Mouse (Mus musculus) adrenal gland, adult 18-20 months (tissue): ENCODE results near the gene Leng1. TPM values are rescaled to one million over a fixed set of nuclear protein-coding genes. Genes with fewer than 3 reads are reported as not detected.

Source experiments
- DNase-seq, 2 experiments: peaks; one replicate each; pipeline ENCODE4 v3.0.0; 2021 to 2022; ENCODE audit warnings: low spot score in 2 of 2
- microRNA-seq, 2 experiments: library from miRNA; unstranded; fragments of <30 nt; microRNA quantifications; one replicate each; pipeline ENCODE4 v1.2.0; 2021; ENCODE audit warnings: borderline number of aligned reads in 2 of 2
- total RNA-seq, 2 experiments: library from RNA; stranded (reverse); gene quantifications; 1 replicate in 1 of 2; 2 replicates in 1 of 2; pipeline ENCODE4 v1.2.3; 2021

The Leng1 gene
- total RNA-seq, 2 experiments from 2014 or later: 14.0 to 14.2 TPM

DNA sequence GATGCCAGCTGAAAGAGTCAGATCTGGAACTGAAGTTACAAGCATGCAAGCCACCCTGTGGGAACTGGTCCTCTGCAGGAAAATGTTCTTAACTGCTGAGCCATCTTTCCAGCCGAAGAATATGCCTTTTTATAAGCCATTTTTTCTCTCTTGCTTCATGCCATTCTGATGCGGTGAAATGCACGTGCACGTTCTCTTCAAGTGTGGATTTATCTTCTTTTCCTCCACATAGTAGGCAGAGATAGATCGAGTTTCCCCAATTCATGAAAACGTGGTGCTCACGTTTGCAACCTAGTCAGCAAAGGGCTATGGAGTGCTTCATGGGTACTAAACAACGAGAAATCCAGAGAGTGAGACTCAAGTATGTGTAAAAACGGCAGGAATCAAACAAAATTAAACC lies 21.8 kb downstream of the Leng1 start:
- DNase-seq: no peak

DNA sequence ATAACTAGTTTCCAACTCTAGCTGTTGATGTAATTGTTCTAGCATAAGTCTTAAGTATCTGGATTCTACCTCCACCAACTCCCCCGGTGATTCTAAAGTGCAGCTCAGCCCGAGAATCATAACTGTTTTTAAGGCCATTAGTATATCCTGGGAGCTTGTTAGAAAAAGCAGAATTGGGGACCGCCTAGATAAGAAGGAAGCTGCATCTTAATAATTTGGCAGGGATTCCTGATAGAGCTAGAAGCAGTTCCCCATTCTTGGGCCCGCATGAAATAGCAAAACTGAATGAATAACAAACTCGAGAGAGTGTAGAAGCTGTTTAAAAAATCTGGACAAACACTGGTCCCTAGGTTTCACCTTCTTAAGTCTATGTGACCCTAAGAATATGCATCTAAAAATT lies 22.2 kb downstream of the Leng1 start:
- no peak for DNase-seq

DNA sequence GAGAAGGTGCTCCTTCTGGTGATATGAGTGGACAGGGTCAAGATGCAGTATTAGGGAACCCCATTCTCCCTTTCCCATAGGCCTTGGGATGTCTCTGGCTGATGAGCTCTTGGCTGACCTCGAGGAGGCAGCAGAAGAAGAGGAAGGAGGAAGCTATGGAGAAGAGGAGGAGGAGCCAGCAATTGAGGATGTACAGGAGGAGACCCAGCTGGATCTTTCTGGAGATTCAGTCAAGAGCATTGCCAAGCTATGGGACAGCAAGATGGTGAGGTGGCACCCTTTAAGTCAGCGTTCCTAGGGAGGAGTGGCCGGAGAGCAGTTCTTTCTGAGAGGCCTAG lies 35.2 kb downstream of the Leng1 start:
- no peak for DNase-seq

DNA sequence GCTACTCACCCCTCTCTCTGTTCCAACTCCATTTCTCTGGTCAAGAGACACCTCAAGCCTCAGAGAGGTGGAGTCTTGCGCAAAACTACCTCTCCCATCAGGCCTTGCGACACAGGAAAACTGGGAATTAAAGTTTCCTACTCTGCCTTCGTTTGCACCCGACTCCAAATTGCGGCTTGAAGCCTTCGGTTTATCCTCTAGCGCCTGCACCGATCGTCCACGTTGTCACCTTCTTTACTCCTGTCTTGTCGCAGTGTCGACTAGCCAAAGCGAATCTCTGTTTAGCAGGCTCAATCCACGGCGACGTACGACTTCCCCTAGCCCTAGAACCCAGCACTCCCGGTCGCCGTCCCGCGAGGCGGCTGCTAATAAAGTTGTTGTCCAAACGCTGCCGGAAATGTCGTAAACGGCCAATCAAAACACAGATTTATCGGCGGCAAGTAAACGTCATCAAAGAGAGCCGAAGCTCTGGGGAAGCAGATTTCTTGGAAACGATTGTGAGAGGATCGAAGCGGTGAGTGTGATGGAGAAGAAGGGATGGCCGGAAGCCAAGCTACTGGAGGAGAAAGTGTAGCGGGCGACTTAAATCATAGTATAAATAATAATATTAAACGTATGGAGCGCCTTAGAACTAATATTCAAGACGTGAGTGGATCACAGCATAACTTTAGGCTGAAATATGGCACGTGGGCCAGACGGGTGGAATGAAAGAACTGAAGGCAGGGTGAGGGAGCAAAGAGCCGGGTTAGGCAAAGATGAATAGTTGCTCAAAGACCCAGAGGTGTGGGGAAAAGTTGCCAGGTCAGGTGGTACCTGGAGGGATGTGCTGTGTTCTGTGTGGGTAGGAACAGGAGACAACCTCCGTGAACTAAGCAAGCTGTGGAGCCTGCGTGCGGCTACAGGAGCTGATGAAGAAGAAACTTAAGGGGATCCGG lies 35.8 kb downstream of the Leng1 start, which contains the start of the genes Tfpt and Prpf31:
Tfpt (minus strand) TSS at position 387 of the 935 bp plus-strand sequence.
Prpf31 (plus strand) TSS at position 443 of the 935 bp plus-strand sequence.
- peak; percentile 84 to 91 for DNase-seq

DNA sequence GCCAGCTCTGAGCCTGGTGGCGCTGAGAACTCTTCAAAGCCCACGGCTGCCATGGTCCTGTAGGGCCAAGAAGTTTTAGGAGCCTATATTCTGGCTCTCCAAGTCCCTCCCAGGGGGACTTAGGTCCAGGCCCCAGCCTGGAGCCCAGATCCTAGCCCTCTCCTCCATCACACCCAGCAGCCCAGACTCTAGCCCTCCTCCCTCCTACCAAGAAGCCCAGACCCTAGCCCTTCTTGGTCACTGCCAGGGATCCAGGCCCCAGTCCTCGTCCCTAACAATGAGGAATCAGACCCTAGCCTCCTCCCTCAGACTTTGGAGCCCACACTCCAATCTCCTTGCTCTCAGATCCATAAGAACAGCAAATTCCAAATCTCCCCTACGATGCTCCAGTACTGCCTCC lies 36.6 kb downstream of the Leng1 start:
- DNase-seq: no peak

DNA sequence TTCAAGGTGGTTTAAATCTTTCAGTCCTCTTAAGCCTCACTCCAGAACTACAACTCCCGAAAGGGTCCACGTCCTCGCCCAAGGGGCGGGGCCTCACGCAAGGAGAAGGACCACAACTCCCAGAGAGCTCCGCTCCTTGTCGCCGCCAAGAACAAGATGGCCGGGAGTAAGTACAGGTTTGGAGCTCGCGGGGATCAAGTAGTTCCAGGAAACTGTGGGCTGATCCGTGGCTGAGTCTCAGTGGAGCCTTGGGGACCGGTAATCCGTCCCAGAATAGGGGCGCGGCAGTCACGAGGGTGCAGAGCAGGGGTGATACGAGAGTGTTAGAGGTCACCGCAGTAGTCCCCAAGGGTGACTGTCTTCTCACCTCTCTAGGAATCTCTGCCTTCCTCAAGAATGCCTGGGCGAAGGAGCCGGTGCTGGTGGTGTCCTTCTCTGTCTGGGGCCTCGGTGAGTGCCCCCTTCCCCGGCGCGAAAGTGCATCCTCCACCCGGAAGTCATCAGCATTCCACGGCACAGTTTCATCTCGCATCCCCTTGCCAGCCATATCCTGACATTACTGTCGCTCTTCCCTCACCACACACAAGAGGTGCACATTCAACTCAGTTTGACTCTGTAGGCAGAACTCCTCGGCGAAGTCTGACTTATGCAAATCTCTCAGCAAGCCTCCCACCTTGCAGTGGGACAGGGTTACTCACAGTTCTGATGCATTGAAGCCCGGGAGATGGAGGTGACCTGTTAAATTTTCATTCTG lies 48.2 kb downstream of the Leng1 start, which contains the start of gene Ndufa3:
Ndufa3 (plus strand) TSS at position 132 of the 754 bp plus-strand sequence.
- peak; percentile 74 to 76 for DNase-seq

DNA sequence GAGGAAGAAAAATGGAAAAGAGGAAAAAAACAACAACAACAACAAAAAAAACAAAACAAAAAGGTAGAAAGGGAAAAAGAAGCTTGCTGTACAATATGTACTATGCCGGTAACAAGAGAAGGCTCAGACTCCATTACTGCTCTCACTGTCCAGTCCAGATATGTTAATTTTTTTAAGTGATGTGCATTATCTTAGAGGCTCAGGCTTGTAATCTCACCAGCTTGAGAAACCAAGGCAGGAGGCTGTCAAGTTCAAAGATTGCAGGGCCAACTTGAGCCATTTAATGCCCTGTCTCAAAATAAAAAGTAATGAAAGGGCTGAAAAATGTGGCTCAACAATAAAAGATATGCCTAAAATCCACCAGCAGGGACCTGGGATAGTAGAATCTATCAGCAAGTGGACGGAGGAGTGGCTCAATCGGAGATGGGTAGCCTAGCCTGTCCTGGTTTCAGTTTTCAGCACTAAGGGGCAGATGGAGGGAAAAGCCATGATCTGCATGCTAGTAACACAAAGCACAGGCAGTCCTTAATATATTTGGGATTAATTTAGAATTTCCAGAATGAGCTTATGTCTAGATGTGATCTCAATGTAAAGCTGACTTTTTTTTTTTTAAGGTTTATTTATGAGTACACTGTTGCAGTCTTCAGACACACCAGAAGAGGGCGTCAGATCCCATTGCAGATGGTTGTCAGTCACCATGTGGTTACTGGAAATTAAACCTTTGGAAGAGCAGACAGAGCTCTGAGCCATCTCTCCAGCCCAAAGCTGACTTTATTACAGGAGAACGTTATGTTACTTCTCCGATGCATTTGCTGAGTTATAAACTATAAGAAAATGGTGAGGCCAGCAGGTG lies 49.0 kb downstream of the Leng1 start:
- DNase-seq: no peak

DNA sequence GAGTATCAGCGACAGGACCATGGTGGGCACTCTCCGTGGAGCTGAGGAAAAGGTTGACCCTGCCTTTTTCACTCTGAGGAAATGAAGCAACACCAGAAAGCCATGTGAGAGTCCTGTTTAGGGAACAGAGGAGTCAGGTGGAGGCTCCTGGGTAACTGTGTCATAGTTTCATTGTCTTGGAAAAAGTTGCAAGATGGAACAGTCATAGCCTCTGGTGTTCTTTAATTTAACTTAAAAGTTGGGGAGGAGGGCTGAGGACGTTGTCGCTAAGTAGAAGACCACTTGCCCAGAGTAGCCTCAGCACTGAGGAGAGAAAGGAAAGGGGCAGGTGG lies 49.6 kb downstream of the Leng1 start, which contains the start of gene Oscar:
Oscar (minus strand) TSS at position 101 of the 332 bp plus-strand sequence.
- no peak for DNase-seq

DNA sequence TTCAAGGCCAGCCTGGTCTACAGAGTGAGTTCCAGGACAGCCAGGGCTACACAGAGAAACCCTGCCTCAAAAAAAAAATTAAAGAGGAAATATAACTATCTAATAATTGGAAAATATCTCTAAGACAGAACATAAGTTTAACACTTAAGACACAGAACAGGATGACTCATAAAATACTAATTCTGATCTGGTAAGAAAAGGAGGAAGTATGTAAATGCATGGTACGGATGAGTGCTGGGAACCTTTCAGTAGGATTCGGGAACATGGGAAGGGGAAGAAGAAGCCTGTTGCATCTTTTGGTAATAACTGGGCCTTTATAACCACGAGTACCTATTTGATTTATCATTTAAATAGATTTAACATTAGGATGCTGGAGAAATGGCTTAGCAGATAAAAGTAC lies 51.6 kb downstream of the Leng1 start:
- DNase-seq: no peak

DNA sequence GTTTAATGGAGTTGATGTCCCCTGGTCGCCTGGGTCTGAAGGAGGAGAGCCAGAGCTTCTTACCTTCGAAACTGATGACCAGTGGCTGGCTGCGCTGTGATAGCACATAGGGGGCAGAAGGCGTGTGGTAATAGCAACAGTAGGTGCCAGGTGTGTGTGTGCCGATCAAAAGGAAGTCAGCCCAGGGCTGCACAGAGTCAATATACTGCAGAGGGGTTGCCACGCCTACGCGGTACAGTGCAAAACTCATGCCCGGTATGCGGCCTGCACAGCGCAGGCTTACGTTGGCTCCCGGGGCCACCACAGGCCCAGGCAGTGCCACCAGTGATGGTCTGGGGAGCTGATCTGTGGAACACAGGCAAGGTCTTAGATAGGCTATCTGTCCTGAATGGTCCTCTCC lies 54.6 kb downstream of the Leng1 start:
- no peak for DNase-seq

DNA sequence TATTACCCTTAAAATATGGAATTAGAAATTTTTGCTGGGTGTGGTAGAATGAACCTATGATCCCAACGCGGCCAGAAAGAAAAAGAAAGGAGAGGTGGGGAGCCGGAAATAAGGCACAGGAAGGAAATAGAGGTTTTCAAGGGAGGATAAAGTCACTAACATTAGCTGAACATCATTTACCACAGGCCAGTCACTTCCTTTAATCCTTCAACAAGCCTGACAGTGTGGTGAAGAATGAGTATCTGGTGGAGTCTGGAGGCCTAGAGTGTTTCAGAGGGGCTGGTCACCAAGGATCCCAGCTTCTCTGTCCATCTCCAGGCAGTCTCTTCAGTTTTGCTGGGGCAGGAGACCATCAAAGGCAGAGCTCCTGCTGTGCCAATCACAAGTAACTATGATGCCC lies 55.2 kb downstream of the Leng1 start:
- no peak for DNase-seq

Small RNA genes within 50 kb of the gene (microRNA-seq; reads per million reads assigned to microRNA genes)
- gene Mir3572: 4.3 to 6.1 reads per million in 2 experiments

Other genes starting within 250 kb of the Leng1 start
- not detected for gene Cacng6, start 241.6 kb downstream of the Leng1 start, total RNA-seq
- 1 to 10 TPM in 1 of 2 experiments, under 1 TPM in 1; 0.70 to 1.7 TPM for gene Tarm1, start 163.2 kb downstream of the Leng1 start, total RNA-seq
- gene Oscar, start 49.7 kb downstream of the Leng1 start, total RNA-seq: under 1 TPM; 0.22 to 0.30 TPM
- 100 to 1,000 TPM; 743 to 913 TPM for gene Ndufa3, start 48.5 kb downstream of the Leng1 start, total RNA-seq
- gene Tfpt, start 35.9 kb downstream of the Leng1 start, total RNA-seq: 10 to 100 TPM; 19.0 to 27.7 TPM
- gene Prpf31, start 35.9 kb downstream of the Leng1 start, total RNA-seq: 10 to 100 TPM; 34.4 to 37.6 TPM
- 10 to 100 TPM; 52.8 to 53.6 TPM for gene Cnot3, start 20.6 kb downstream of the Leng1 start, total RNA-seq
- 10 to 100 TPM; 11.0 to 12.9 TPM for gene Tmc4, start 11.7 kb upstream of the Leng1 start, total RNA-seq
- gene Tsen34, start 27.0 kb upstream of the Leng1 start, total RNA-seq: 100 to 1,000 TPM in 1 of 2 experiments, 10 to 100 TPM in 1; 87.7 to 105 TPM
- gene Mboat7, start 27.7 kb upstream of the Leng1 start, total RNA-seq: 10 to 100 TPM; 61.3 to 82.9 TPM
- 100 to 1,000 TPM; 858 to 933 TPM for gene Rps9, start 38.2 kb upstream of the Leng1 start, total RNA-seq
- gene Pirb, start 54.6 kb upstream of the Leng1 start, total RNA-seq: 1 to 10 TPM; 3.0 to 5.6 TPM
- under 1 TPM; 0.43 to 0.58 TPM for gene Gm15448, start 159.8 kb upstream of the Leng1 start, total RNA-seq
- gene Pira2, start 179.2 kb upstream of the Leng1 start, total RNA-seq: 1 to 10 TPM in 1 of 2 experiments, under 1 TPM in 1; 0.46 to 1.1 TPM
- not detected for gene Gm14548, start 232.3 kb upstream of the Leng1 start, total RNA-seq
- gene Lilra6, start 249.7 kb upstream of the Leng1 start, total RNA-seq: under 1 TPM; 0.17 to 0.38 TPM